Mouse (Mus musculus) neural tube, embryonic 14.5 days (tissue): ENCODE measurements around the gene Ankar. TPM values are rescaled to one million over a fixed set of nuclear protein-coding genes. Genes with fewer than 3 reads are reported as not detected.

Experiments
- ATAC-seq: fragments of 200-750 bp; cut with Nextera tagmentation; 2 replicates; pipeline ENCODE4 v1.8.0; 2017; ENCODE audit warnings: low read depth, mild to moderate bottlenecking, moderate TSS enrichment, moderate library complexity
- H3K27ac ChIP-seq: fragments of 300-500 bp; sonication (generic); 2 replicates; pipeline ENCODE4 v1.5.1; 2014; ENCODE audit warnings: low read depth, mild to moderate bottlenecking, control low read depth, low read length, moderate library complexity, mixed read lengths
- H3K27me3 ChIP-seq: fragments of 300-500 bp; sonication (generic); 2 replicates; pipeline ENCODE4 v1.6.1; 2014; ENCODE audit warnings: low read length; ENCODE audit not compliant: control insufficient read depth, insufficient read depth
- H3K36me3 ChIP-seq: fragments of 300-500 bp; sonication (generic); 2 replicates; pipeline ENCODE4 v1.6.1; 2014; ENCODE audit warnings: low read length, mixed read lengths; ENCODE audit not compliant: control insufficient read depth, insufficient read depth
- H3K4me1 ChIP-seq: fragments of 300-500 bp; sonication (generic); 2 replicates; pipeline ENCODE4 v1.6.1; 2014; ENCODE audit warnings: low read length; ENCODE audit not compliant: control insufficient read depth, insufficient read depth
- H3K4me2 ChIP-seq: fragments of 300-500 bp; sonication (generic); 2 replicates; pipeline ENCODE4 v1.6.1; 2014; ENCODE audit warnings: mild to moderate bottlenecking, low read depth, low read length, control low read depth
- H3K4me3 ChIP-seq: fragments of 300-500 bp; sonication (generic); 2 replicates; pipeline ENCODE4 v1.5.1; 2014; ENCODE audit warnings: low read depth, low read length, control low read depth, mixed read lengths
- H3K9ac ChIP-seq: fragments of 300-500 bp; sonication (generic); replicated peaks from 2 replicates; pipeline ENCODE4 v1.6.1; 2014; ENCODE audit warnings: low read depth, mild to moderate bottlenecking, control low read depth, low read length, mixed read lengths
- H3K9me3 ChIP-seq: fragments of 300-500 bp; sonication (generic); 2 replicates; pipeline ENCODE4 v1.6.1; 2016; ENCODE audit warnings: low read length; ENCODE audit not compliant: control insufficient read depth
- WGBS: fragments of 180-500 bp; shearing (Covaris S2); extraction: QIAGEN DNeasy Blood & Tissue Kit; methylation state at CpG from one replicate; pipeline ENCODE4 v1.1.7; 2014; 5-methylcytosine and 5-hydroxymethylcytosine counted together
- polyA plus RNA-seq: library from polyadenylated mRNA; unstranded; fragments of >200 nt; fragmentation: Nextera tagmentation; extraction: Ambion mirVana; gene quantifications from 2 replicates; pipeline ENCODE4 v1.2.1, GENCODE M21; 2014

The Ankar gene
- polyA plus RNA-seq, 1 experiment from 2014 or later = not detected

DNA sequence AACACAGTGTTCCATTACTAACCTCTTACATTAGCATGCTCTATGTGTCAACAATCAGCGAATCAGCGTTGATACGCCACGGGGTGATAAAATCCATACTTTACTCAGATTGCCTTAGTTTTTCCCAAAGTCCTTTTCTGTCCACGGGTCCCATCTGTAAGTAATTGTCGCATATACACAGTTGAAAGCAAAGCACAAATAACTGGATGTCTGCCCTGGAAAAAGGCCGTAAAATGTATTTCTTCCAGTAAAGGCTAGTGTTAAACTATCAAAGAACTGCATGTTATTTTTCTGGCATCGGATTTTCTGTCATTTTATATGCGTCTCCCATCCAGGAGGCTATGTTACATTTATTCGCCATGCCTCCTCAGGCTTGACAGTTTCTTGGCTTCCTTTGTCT lies 29.7 kb upstream of the Ankar start:
- no peak for ATAC-seq
- H3K27me3 ChIP-seq = no peaks in the 10 kb centered on the region
- 80% methylated on average over 10 of the region's 10 CpGs for WGBS
- no peak overlapping the region for H3K27ac ChIP-seq
- H3K9me3 ChIP-seq = no peaks in the 10 kb centered on the region
- no peak overlapping the region for H3K9ac ChIP-seq
- H3K4me3 ChIP-seq = no peak overlapping the region
- H3K4me2 ChIP-seq = no peak overlapping the region
- no peaks in the 10 kb centered on the region for H3K36me3 ChIP-seq
- no peaks in the 10 kb centered on the region for H3K4me1 ChIP-seq

DNA sequence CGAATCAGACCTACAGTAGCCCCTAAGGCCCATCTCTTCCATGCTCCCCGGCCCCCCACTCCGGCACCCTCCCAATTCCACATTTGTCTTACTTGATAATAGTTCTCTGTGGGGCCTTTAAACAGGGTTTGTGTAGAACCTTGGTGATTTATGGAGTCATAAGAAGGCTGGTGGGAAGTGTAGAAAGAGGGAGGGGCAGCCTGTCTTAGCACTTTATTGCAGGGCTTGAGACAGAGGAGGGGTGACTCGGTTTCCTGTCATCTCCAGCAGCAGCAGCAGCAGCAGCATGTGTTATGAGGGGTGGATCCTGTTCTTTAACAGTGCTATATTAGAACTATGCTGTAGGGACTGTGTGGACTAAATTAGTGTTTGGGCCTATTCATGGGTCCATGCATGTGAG lies 28.4 kb upstream of the Ankar start:
- H3K9me3 ChIP-seq = no peaks in the 10 kb centered on the region
- 23% methylated on average over 4 of the region's 4 CpGs for WGBS
- peak; percentile 79 for ATAC-seq

GRCm38 (mm10) chr1:72725941-72726340 lies 25.6 kb upstream of the Ankar start:
- Histone ChIP-seq H3K9ac (no peak overlapping the region), H3K4me2 (no peak overlapping the region), H3K36me3 (no peaks in the 10 kb centered on the region)

More for the DNA sequence above, 28.4 kb upstream of the Ankar start:
- Histone ChIP-seq H3K36me3 (no peaks in the 10 kb centered on the region), H3K27me3 (no peaks in the 10 kb centered on the region), H3K9ac (no peak overlapping the region), H3K4me3 (no peak overlapping the region), H3K4me1 (no peaks in the 10 kb centered on the region), H3K4me2 (no peak overlapping the region), H3K27ac (no peak overlapping the region)

DNA sequence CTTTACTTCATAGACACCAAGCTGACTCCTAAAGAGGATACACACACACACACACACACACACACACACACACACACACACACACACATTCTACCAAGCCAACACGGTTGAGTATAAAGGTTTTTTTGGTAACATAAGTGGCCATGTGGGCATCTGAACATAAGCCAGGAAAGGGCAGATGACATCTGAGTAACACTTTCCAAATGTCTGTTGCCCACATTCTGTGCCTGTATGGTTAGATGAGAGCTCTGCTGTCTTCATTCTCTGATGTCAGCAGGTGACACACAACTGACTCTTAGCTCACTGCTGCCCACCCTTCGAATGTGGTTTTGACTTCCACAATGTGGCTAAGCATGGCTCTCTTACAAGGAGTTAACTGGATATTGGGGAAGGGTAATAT lies 24.0 kb upstream of the Ankar start:
- 89% methylated on average over 2 of the region's 2 CpGs for WGBS
- Histone ChIP-seq H3K36me3 (no peaks in the 10 kb centered on the region), H3K9me3 (no peaks in the 10 kb centered on the region), H3K4me3 (no peak overlapping the region), H3K27me3 (no peaks in the 10 kb centered on the region), H3K9ac (no peak overlapping the region), H3K4me1 (no peaks in the 10 kb centered on the region), H3K4me2 (no peak overlapping the region), H3K27ac (no peak overlapping the region)
- no peak for ATAC-seq

More at GRCm38 (mm10) chr1:72725941-72726340, 25.6 kb upstream of the Ankar start:
- H3K4me1 ChIP-seq = no peaks in the 10 kb centered on the region
- H3K27ac ChIP-seq = no peak overlapping the region
- no peaks in the 10 kb centered on the region for H3K27me3 ChIP-seq
- H3K9me3 ChIP-seq = no peaks in the 10 kb centered on the region
- 97% methylated on average over 13 of the region's 13 CpGs for WGBS
- H3K4me3 ChIP-seq = no peak overlapping the region
- no peak for ATAC-seq

DNA sequence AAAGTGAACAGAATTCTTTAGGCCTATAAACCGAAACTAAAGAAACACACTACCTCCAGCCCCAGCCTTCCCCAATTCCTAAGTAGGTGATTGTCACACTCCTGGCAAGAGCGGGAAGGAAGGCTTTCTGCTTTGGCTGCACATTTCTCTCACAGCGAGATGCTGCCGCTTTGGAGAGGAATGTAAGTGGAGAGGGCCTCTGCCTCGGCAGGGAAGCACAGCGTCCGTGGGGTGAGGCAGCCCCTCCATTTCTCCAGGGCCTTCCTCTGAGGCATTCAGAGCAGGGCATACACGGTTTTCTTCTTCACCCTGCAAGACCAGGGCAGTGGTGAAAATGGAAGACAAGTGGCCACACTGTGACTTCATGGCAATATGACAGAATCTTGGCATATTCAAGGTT lies 22.3 kb upstream of the Ankar start:
- H3K36me3 ChIP-seq = no peaks in the 10 kb centered on the region
- H3K9me3 ChIP-seq = no peaks in the 10 kb centered on the region
- no peak overlapping the region for H3K4me2 ChIP-seq
- no peak for ATAC-seq
- H3K9ac ChIP-seq = no peak overlapping the region
- no peak overlapping the region for H3K4me3 ChIP-seq
- H3K27ac ChIP-seq = no peak overlapping the region
- no peaks in the 10 kb centered on the region for H3K4me1 ChIP-seq
- 36% methylated on average over 8 of the region's 8 CpGs for WGBS
- H3K27me3 ChIP-seq = no peaks in the 10 kb centered on the region

DNA sequence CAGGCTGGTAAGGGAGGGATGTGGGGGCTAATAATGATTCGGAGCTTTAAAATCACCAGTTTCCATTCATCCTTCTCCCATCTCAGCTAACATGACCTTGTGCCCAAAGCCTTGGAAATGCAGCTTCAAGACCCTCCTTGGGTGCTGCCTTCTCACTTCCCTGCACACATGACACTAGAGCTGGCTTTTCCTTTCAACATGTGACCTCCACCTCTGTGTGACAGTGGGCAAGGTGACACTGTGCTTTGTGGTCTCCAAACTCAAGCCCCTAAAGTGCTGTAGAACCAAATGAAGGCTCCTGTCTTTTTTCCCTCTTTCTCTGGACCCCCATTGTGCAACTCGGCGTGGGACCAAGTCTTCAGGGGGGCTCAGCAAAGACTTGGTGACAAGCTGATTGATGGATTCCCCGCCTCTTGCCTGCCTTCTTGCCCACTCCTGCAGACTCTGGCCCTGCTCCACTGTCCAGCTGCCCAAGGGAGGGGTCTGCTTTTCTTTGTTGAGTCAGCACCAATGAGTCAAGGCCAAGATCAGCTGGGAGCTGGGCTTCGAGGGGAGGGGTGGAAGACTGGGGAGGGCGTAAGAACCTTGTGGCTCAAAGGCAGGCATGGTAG lies 19.8 kb upstream of the Ankar start:
- Histone ChIP-seq H3K36me3 (0 out of 2 replicates have a peak, but pooled peaks cover 6% of the 10 kb centered on the region), H3K27ac (no peak overlapping the region), H3K9ac (no peak overlapping the region), H3K4me2 (no peak overlapping the region), H3K4me3 (no peak overlapping the region), H3K4me1 (no peaks in the 10 kb centered on the region), H3K9me3 (no peaks in the 10 kb centered on the region), H3K27me3 (no peaks in the 10 kb centered on the region)
- ATAC-seq = peak; percentile 81; the same call in 1 of the 2 replicates
- WGBS = 18% methylated on average over 6 of the region's 6 CpGs

GRCm38 (mm10) chr1:72718846-72719245 lies 18.5 kb upstream of the Ankar start:
- no peak overlapping the region for H3K4me3 ChIP-seq
- H3K27me3 ChIP-seq = no peaks in the 10 kb centered on the region
- no peak overlapping the region for H3K27ac ChIP-seq
- no peak overlapping the region for H3K9ac ChIP-seq
- WGBS = 23% methylated on average over 5 of the region's 5 CpGs
- no peaks in the 10 kb centered on the region for H3K9me3 ChIP-seq
- no peaks in the 10 kb centered on the region for H3K4me1 ChIP-seq
- H3K4me2 ChIP-seq = no peak overlapping the region
- peaks cover 19% of the 10 kb centered on the region for H3K36me3 ChIP-seq
- 0 out of 2 replicates have a peak, but pooled peaks have one; percentile 35 for ATAC-seq

DNA sequence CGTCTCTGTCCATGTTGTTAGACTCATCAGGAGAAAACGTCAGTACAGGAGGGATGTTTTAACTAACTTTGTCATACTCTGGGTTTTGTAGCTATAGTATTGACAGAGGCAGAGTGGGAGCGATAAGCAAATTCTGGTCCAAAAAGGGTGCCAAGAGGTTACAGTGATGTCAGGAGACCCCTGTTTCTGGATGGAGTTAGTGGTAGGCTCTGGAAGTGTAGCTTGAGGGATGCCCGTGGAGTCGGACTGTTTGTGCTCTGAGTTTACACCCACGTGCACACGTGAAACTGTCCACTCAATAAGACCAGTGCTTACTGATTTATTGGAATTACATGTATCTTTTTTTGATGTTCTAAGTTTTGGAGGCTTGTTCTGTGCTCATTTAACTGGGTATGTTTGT lies 17.2 kb upstream of the Ankar start:
- no peak for ATAC-seq
- H3K9ac ChIP-seq = no peak overlapping the region
- H3K27me3 ChIP-seq = no peaks in the 10 kb centered on the region
- H3K4me2 ChIP-seq = no peak overlapping the region
- WGBS = 92% methylated on average over 7 of the region's 7 CpGs
- peaks cover 7% of the 10 kb centered on the region for H3K4me1 ChIP-seq
- H3K27ac ChIP-seq = no peak overlapping the region
- no peak overlapping the region for H3K4me3 ChIP-seq
- peaks cover 25% of the 10 kb centered on the region for H3K36me3 ChIP-seq
- no peaks in the 10 kb centered on the region for H3K9me3 ChIP-seq

DNA sequence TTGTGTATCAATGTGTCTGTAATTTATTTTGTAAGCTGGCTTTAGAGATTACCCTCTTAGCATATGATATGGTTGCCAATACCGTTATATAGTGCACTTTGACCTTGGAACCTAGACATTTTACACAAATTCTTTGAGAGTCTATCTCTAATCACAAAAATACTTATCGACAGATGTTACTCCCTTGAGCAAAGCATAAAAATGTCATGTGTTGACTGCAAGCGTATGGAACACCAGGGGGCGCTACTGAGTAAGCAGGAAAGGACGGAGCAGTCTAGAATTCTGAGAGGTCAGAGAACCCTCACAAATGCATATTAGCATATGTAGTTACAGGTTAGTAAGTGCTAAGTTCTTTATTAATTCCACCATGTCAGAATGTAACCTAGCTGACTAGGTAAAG lies 16.5 kb upstream of the Ankar start:
- H3K9me3 ChIP-seq = no peaks in the 10 kb centered on the region
- H3K4me3 ChIP-seq = no peak overlapping the region
- no peaks in the 10 kb centered on the region for H3K27me3 ChIP-seq
- 12% methylated on average over 5 of the region's 5 CpGs for WGBS
- peak; percentile 42; the same call in 1 of the 2 replicates for ATAC-seq
- no peak overlapping the region for H3K9ac ChIP-seq
- no peak overlapping the region for H3K27ac ChIP-seq
- peaks cover 25% of the 10 kb centered on the region for H3K36me3 ChIP-seq
- peaks cover 7% of the 10 kb centered on the region for H3K4me1 ChIP-seq
- H3K4me2 ChIP-seq = no peak overlapping the region
